Mouse (Mus musculus): ENCODE measurements around the gene Wnt7a.

DNA sequence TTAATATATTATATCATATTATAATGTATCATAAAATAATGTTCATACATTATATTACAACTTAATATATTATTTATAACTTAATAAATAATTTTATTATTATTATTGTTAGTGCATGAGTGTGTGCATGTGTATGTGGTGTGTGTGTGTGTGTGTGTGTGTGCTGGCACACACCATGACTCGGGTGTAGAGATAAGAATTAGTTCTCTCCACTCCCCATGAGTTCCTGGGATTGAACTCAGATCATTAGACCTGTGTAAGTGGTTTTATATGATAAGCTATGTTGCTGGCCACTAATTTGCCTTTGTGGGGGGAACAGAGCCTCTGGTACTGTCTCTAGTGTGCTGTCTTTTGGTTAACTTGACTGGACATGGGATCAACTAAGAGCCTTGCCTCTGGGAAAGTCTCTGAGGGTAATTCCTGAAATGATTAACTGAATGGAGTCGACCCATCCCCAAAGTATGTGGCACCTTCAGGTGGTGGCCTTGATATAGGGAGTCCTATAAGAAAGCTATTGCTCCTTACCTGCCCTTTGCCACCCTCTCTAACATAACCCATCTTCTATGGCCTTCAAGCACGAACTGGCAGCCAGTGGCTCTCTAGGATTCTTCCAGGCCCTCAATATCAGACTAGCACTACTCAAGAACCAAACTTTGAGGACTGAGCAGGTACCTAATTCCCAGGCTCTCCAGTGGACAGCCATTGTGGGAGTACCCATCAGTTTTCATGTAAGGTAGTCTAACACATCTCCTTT lies 38.5 kb upstream of the Wnt7a start:
- TF ChIP-seq POLR2A (IDR thresholded peaks at IDR 0.05; ENCODE audit: extremely low read depth, insufficient read depth, low read length) (no peak), CTCF (IDR thresholded peaks at IDR 0.05; ENCODE audit: low read depth, low read length) (no peak)
